Mouse (Mus musculus): ENCODE measurements around the gene Coq4. TPM values are rescaled to one million over a fixed set of nuclear protein-coding genes. Genes with fewer than 3 reads are reported as not detected.

The Coq4 gene
- polyA plus RNA-seq, 1 experiment from 2014 or later, result 45.4 TPM

DNA sequence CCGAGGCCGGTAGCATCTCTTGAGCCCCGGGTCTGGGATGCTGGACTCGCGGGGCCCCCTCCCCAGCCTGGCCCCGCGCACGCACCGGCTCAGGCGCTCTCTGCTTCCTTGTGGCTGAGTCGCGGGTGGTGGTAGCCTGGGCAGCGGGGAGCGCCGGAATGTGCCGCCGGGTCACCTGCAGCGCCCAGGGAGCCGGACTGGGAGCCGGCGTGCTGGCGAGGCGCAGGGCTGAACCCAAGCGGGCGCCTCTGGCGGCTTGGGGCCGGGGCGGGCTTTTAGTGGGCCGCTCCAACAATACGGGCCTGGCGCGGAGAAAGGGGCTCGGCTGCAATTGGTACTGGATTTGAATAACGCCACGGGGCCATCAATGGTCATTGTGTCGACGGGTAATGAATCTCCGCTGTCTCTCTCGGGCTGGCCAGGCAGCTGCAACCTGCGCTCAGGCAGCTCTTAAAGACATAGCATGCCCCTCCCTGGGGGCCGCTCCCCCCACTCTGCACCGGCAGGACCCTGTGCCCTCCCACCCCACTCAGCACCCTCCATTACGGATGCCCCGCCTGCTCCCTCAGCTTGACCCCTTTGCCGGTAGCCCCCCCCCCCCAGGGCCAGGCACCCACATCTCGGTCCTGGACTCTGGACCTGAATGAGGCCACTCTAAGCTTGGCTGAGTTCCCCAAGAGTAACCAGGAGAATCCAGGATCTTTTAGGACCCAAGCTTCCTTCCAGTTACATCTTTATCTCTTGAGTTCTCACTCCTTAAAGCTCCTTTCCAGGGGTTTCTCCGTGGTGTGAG, 59.0 kb downstream of the Coq4 start:
- peak overlapping the region; percentile 34 for H3K4me2 ChIP-seq (ENCODE audit: low read depth, severe bottlenecking)
- H3K4me3 ChIP-seq (ENCODE audit: low read depth, low read length), result peak overlapping the region; percentile 14
- H3K27me3 ChIP-seq (ENCODE audit: control insufficient read depth, insufficient read depth, low read length), result peaks cover 47% of the 10 kb centered on the region
- 4% methylated on average over 47 of the region's 47 CpGs for WGBS
- DNase-seq (ENCODE audit: low spot score) (peak; percentile 51), ATAC-seq (ENCODE audit: insufficient number of reproducible peaks, low FRiP score, low TSS enrichment, low read depth) (no peak)
- H3K9me3 ChIP-seq (ENCODE audit: control insufficient read depth, low read length), result no peaks in the 10 kb centered on the region
- peak overlapping the region; percentile 24; the same call in 1 of the 2 replicates for H3K9ac ChIP-seq (ENCODE audit: low read length)
- peaks cover 7% of the 10 kb centered on the region; the same call in 1 of the 2 replicates for H3K4me1 ChIP-seq (ENCODE audit: control insufficient read depth, insufficient read depth, low read length)
- H3K27ac ChIP-seq (replicated peaks; ENCODE audit: low read depth, low read length), result no peak overlapping the region
- peaks cover under 1% of the 10 kb centered on the region; the same call in 1 of the 2 replicates for H3K36me3 ChIP-seq (ENCODE audit: control insufficient read depth, insufficient read depth, low read length)

DNA sequence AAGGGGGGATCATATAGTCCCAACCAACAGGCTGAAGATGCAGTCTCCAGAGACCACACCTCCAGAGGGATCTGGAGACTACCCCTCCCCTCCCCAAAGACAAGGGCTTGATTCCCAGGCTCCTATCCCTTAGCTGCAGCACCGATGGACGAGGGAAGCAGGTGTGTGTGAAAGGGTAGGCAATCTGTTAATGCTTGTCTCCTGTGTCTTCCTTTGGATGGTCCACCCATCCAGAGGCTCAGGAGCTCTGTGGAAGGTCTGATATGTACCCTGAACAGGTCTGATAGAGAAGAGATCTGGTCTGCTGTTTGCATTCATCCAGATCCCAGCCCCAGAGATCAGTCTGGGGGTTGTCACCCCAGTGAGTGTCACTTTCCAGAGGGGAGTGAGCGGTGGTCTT, 59.6 kb downstream of the Coq4 start:
- H3K36me3 ChIP-seq (ENCODE audit: control insufficient read depth, insufficient read depth, low read length), result no peaks in the 10 kb centered on the region
- H3K4me2 ChIP-seq (ENCODE audit: low read depth, severe bottlenecking), result no peak overlapping the region
- H3K4me3 ChIP-seq (ENCODE audit: low read depth, low read length), result no peak overlapping the region
- H3K27ac ChIP-seq (replicated peaks; ENCODE audit: low read depth, low read length), result no peak overlapping the region
- H3K27me3 ChIP-seq (ENCODE audit: control insufficient read depth, insufficient read depth, low read length), result peaks cover 47% of the 10 kb centered on the region
- ATAC-seq (ENCODE audit: insufficient number of reproducible peaks, low FRiP score, low TSS enrichment, low read depth) (no peak), DNase-seq (ENCODE audit: low spot score) (no peak)
- H3K9ac ChIP-seq (ENCODE audit: low read length), result no peak overlapping the region
- peaks cover 7% of the 10 kb centered on the region; the same call in 1 of the 2 replicates for H3K4me1 ChIP-seq (ENCODE audit: control insufficient read depth, insufficient read depth, low read length)
- H3K9me3 ChIP-seq (ENCODE audit: control insufficient read depth, low read length), result no peaks in the 10 kb centered on the region
- 48% methylated on average over 3 of the region's 3 CpGs for WGBS

Small RNA genes lying within 50 kb of the gene (microRNA-seq; reads per million reads assigned to microRNA genes)
- gene Mir219a-2 (not detected), gene Mir219b (not detected)

Other genes starting within 250 kb of the Coq4 start
- 17.1 and 19.7 TPM in 2 replicates for gene Rapgef1, start 167.8 kb upstream of the Coq4 start, polyA plus RNA-seq (2014; fragmentation: Nextera tagmentation; extraction: Ambion mirVana)
- not detected in 2 replicates for gene Gm13420, start 35.8 kb upstream of the Coq4 start, polyA plus RNA-seq (2014; fragmentation: Nextera tagmentation; extraction: Ambion mirVana)
- gene Gm13547, start 28.2 kb upstream of the Coq4 start, polyA plus RNA-seq (2014; fragmentation: Nextera tagmentation; extraction: Ambion mirVana), result 0.65 TPM in 1 of 2 replicates, not detected in the other
- 32.2 and 36.1 TPM in 2 replicates for gene Trub2, start 1.0 kb downstream of the Coq4 start, polyA plus RNA-seq (2014; fragmentation: Nextera tagmentation; extraction: Ambion mirVana)
- gene Slc27a4, start 15.1 kb downstream of the Coq4 start, polyA plus RNA-seq (2014; fragmentation: Nextera tagmentation; extraction: Ambion mirVana), result 9.0 and 11.6 TPM in 2 replicates
- gene Urm1, start 32.6 kb downstream of the Coq4 start, polyA plus RNA-seq (2014; fragmentation: Nextera tagmentation; extraction: Ambion mirVana), result 19.5 and 26.0 TPM in 2 replicates
- 8.4 and 8.7 TPM in 2 replicates for gene Cercam, start 81.7 kb downstream of the Coq4 start, polyA plus RNA-seq (2014; fragmentation: Nextera tagmentation; extraction: Ambion mirVana)
- gene Odf2, start 101.7 kb downstream of the Coq4 start, polyA plus RNA-seq (2014; fragmentation: Nextera tagmentation; extraction: Ambion mirVana), result 80.5 and 91.8 TPM in 2 replicates
- 65.2 and 70.4 TPM in 2 replicates for gene Gle1, start 147.9 kb downstream of the Coq4 start, polyA plus RNA-seq (2014; fragmentation: Nextera tagmentation; extraction: Ambion mirVana)
- 89.9 and 103 TPM in 2 replicates for gene Sptan1, start 178.1 kb downstream of the Coq4 start, polyA plus RNA-seq (2014; fragmentation: Nextera tagmentation; extraction: Ambion mirVana)

Measured in limb, embryonic 11.5 days (tissue).